Mouse (Mus musculus): ENCODE results near the gene Marco.

The Marco gene

GRCm38 (mm10) chr1:120441587-120441986 is 63.2 kb downstream of the Marco start:
- no peak for DNase-seq (ENCODE audit: low spot score)

- no peak for DNase-seq (ENCODE audit: low spot score)
Observed at GRCm38 (mm10) chr1:120435591-120435990, 69.2 kb downstream of the Marco start.

- no peak for DNase-seq (ENCODE audit: low spot score)
Observed at GRCm38 (mm10) chr1:120430171-120430570, 74.7 kb downstream of the Marco start.

GRCm38 (mm10) chr1:120425587-120425986 is 79.2 kb downstream of the Marco start:
- no peak for DNase-seq (ENCODE audit: low spot score)
